Mouse (Mus musculus): ENCODE measurements around the gene Mus81. TPM values are rescaled to one million over a fixed set of nuclear protein-coding genes. Genes with fewer than 3 reads are reported as not detected.
A peak's percentile ranks its signal among the peaks of the same experiment; 100 is the strongest.

Mus81 gene
- total and polyA plus RNA-seq, 3 experiments, result 20.4 to 29.3 (median 28.8) TPM

DNA sequence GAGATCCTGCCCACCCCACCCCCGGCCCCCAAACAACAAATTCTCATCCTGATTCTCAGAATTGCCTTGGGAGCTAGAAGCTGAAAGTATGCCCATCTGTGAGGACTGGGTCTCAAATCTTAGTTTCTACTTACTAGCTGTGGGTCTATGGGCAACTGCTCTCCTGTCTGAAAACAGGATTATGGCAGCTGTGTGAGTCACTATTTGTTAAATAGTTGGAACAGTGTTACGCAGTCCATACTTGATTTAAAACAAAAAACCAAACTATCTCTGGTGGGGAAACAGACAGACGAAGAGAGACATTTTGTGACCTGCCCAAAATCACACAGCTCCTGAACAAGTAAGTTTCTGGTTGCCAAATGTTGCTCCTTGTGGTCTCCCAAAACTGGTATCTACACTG is 38.5 kb downstream of the Mus81 start:
- H3K36me3 ChIP-seq (replicated peaks in 1 of 2; ENCODE audit: control insufficient read depth in 1 of 2, insufficient read depth in 1 of 2, low read length in 1 of 2), result peaks cover 0 to 11% of the 10 kb centered on the region in 2 experiments
- DNase-seq (ENCODE audit: extremely low read depth), result no peak
- H3K79me2 ChIP-seq (replicated peaks; ENCODE audit: control insufficient read depth, extremely low read depth, insufficient read depth, poor library complexity, severe bottlenecking), result no peaks in the 10 kb centered on the region
- dilution Hi-C loops (cut with MboI; ENCODE audit: extremely low pct_ligation_motif_present, extremely low pct_unique_long_range_greater_than_20kb, low sequenced_read_pairs) (no loop called here), in situ Hi-C loops (cut with MboI; ENCODE audit: low pct_ligation_motif_present, low pct_unique_long_range_greater_than_20kb, low sequenced_read_pairs) (no loop called here)
- peaks cover 9 to 20% of the 10 kb centered on the region in 2 experiments for H3K4me1 ChIP-seq (ENCODE audit: control insufficient read depth in 1 of 2, insufficient read depth in 2 of 2)
- H3K4me2 ChIP-seq (ENCODE audit: insufficient read depth, low read depth, poor library complexity, severe bottlenecking), result no peak overlapping the region
- no peaks in the 10 kb centered on the region for H3K9me3 ChIP-seq (replicated peaks; ENCODE audit: low read length)
- TF ChIP-seq ZNF384 (IDR thresholded peaks at IDR 0.05; ENCODE audit: low read depth, low read length) (no peak), TCF12 (IDR thresholded peaks at IDR 0.05; ENCODE audit: low read depth, low read length) (no peak), E2F4 (IDR thresholded peaks at IDR 0.05; ENCODE audit: insufficient replicate concordance, low read depth, low read length) (no peak), SMC3 (IDR thresholded peaks at IDR 0.05; ENCODE audit: low read depth, low read length) (no peak), GABPA (IDR thresholded peaks at IDR 0.05; ENCODE audit: insufficient replicate concordance, low read depth, low read length) (no peak), BHLHE40 (IDR thresholded peaks at IDR 0.05; ENCODE audit: low read depth, low read length) (no peak), UBTF (IDR thresholded peaks at IDR 0.05; ENCODE audit: low read depth, low read length) (no peak), CHD2 (IDR thresholded peaks at IDR 0.05; ENCODE audit: low read length) (no peak), MXI1 (IDR thresholded peaks at IDR 0.05; ENCODE audit: low read depth, low read length) (no peak), EP300 (IDR thresholded peaks at IDR 0.05; ENCODE audit: low read length) (no peak), CHD1 (IDR thresholded peaks at IDR 0.05; ENCODE audit: low read depth, low read length) (no peak), NELFE (IDR thresholded peaks at IDR 0.05; ENCODE audit: low read depth, low read length) (no peak)
- H3K27me3 ChIP-seq (replicated peaks), result peaks cover 29% of the 10 kb centered on the region
- H3K4me3 ChIP-seq (replicated peaks in 1 of 3; ENCODE audit: low read depth in 2 of 3, low read length in 2 of 3, poor library complexity in 1 of 3), result no peak overlapping the region
- no peak overlapping the region for H3K27ac ChIP-seq (ENCODE audit: insufficient read depth, low read depth)
- no peak overlapping the region for H3K9ac ChIP-seq (ENCODE audit: insufficient read depth, low read depth)

DNA sequence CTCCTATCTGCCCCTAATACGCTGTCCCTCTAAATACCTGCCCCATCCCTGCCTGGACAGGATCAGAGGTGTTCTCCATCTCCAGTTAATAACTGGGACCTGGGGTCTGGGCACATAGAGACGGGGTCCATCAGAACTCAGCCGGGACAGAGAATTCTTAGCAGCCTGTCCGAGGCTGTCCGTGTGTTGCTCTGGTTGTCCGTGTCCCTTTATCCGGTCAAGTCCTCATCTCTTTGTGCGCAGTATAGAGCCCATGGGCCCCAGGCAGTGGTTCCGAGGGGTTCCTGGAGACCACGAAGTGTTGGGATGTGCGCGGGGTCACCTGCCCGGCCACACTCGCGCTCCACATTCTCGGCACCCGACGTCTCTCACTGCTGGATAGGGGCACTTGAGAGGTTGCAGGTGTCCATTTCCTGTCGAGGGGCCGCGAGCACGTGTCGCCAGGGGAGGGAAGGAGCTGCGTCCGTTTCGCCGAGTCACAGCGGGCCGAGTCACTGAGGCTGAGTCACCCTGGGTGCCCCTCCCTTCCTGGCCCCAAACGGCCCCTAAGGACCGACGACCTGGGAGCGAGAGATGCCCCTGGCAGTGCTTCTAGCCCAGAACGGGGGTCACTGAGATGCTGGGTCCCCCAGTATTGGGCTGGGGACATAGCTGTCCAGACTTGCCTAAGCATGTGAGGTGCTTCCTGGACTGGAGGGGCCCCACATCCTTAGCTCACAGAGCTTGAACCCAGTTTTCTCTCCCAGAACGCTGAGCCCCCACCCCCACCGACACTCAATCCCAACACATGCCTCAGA is 39.6 kb downstream of the Mus81 start:
- DNase-seq (ENCODE audit: extremely low read depth), result no peak
- Histone ChIP-seq H3K4me1 (ENCODE audit: control insufficient read depth in 1 of 2, insufficient read depth in 2 of 2) (peaks cover 9 to 20% of the 10 kb centered on the region in 2 experiments), H3K36me3 (replicated peaks in 1 of 2; ENCODE audit: control insufficient read depth in 1 of 2, insufficient read depth in 1 of 2, low read length in 1 of 2) (peaks cover 0 to 1% of the 10 kb centered on the region in 2 experiments), H3K4me3 (replicated peaks in 1 of 3; ENCODE audit: low read depth in 2 of 3, low read length in 2 of 3, poor library complexity in 1 of 3) (peak overlapping the region in 1 of 3 experiments; percentile 38), H3K79me2 (replicated peaks; ENCODE audit: control insufficient read depth, extremely low read depth, insufficient read depth, poor library complexity, severe bottlenecking) (no peaks in the 10 kb centered on the region), H3K9me3 (replicated peaks; ENCODE audit: low read length) (no peaks in the 10 kb centered on the region), H3K9ac (ENCODE audit: insufficient read depth, low read depth) (no peak overlapping the region), H3K4me2 (ENCODE audit: insufficient read depth, low read depth, poor library complexity, severe bottlenecking) (peak overlapping the region; percentile 83), H3K27ac (ENCODE audit: insufficient read depth, low read depth) (no peak overlapping the region), H3K27me3 (replicated peaks) (peaks cover 39% of the 10 kb centered on the region)
- in situ Hi-C loops (cut with MboI; ENCODE audit: low pct_ligation_motif_present, low pct_unique_long_range_greater_than_20kb, low sequenced_read_pairs), result no loop called here
- 0 out of 2 replicates have a peak, but pooled peaks have one; percentile 5 for TF ChIP-seq MAFK (IDR thresholded peaks at IDR 0.05; ENCODE audit: insufficient replicate concordance, low read length)
- TF ChIP-seq NELFE (IDR thresholded peaks at IDR 0.05; ENCODE audit: low read depth, low read length), result no peak
- TF ChIP-seq BHLHE40 (IDR thresholded peaks at IDR 0.05; ENCODE audit: low read depth, low read length), result peak; percentile 63; the same call in 1 of the 2 replicates
- TF ChIP-seq MAX (IDR thresholded peaks at IDR 0.05; ENCODE audit: low read length), result peak; percentile 71; the same call in 1 of the 2 replicates
- dilution Hi-C loops (cut with MboI; ENCODE audit: extremely low pct_ligation_motif_present, extremely low pct_unique_long_range_greater_than_20kb, low sequenced_read_pairs), result no loop called here

Measured in CH12.LX (cell line).